Mouse (Mus musculus) lung, postnatal 4 days (tissue): ENCODE data around the gene Utrn.

Experiments
- DNase-seq, 2 experiments: peaks; one replicate each; pipeline ENCODE4 v3.0.0; 2021

Gene Utrn

GRCm38 (mm10) chr10:12497555-12497954 is 371.6 kb downstream of the Utrn start:
- DNase-seq: no peak

DNA sequence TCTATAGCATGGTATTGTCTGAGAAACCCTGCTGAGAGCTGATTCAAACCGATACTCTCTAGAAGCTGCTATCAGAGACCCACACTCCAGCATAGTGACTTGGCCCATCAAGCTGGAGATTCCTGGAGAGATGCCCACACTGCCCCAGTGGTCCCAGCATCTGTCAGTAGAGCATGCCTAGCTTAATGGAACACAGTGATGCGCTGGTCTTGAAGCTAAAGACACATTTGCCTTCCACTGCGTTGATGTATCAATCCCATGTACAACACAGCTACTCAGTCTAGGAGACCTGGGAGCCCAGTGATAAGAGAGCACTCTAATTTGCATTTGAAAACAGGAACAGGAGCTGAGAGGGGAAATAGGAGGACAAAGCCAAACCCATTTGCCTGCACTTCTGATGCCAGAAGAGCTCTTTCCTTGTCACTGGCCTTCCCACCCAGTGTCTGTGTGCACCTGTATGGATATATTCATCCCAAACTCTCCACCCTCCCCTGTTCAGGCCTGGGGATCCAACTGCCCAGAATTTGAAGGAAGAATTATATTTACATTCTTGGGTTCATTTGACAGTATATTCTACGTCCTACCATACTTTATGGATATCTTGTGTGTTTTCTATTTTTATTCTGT is 379.5 kb downstream of the Utrn start:
- no peak for DNase-seq

GRCm38 (mm10) chr10:12488518-12488917 is 380.6 kb downstream of the Utrn start:
- no peak for DNase-seq

- no peak for DNase-seq
These were observed 381.0 kb downstream of the Utrn start for GRCm38 (mm10) chr10:12488117-12488516.

GRCm38 (mm10) chr10:12483494-12483893 is 385.7 kb downstream of the Utrn start:
- no peak for DNase-seq

DNA sequence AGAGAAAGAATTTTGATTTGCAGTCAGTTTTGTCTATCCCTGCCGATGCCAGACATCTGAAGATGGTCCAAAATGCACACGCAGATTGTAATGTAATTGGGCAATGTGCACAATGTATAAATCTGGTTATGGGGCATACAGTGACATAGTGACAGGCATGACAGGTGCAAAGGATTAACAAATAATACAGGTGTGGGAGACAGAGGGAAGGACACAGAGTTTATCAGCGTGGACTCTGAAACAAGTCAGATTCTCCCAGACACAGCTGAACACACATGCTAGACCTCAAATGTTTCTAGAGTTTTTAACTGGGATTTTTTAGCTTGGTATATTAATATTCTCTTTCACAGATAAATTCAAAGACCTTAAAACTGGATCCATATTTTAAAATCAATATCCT is 386.2 kb downstream of the Utrn start:
- no peak for DNase-seq

DNA sequence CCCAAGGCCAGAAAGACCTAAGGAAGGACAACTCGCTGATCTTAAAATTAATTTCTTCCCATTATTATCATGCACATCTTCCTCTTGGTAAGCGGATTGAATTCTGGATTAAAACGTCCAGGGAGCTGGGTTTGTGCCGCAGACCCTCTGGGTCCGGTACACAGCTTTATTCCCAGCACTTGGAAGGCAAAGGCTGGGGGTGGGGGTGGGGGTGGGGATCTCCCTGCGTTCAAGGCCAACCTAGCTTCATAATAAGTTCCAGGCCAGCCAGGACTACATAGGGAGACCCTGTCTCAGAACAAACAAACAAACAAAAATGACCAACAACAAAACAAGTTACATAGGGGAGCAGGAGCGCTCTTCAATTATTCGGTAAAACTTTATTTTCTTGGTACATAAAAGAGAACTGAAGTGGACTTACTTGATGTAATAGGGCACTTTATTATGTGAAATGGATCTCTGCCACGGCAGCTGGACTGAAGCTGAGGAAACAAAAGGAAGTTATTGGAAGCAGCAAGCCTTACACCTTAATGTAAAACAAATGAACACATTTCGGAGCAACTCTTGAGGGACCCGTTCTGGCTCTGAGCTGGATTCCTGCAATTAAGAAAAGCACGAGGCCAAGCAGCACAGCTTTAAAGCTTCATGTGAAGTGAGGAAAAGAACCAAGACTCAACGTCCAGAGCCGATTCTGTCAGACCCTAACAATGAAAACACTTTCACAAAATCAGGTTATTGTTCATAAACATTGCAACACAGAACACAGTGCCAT is 394.1 kb downstream of the Utrn start:
- DNase-seq: no peak

- peak in 1 of 2 experiments; percentile 14 for DNase-seq
These were observed 399.6 kb downstream of the Utrn start for GRCm38 (mm10) chr10:12469391-12470057.

DNA sequence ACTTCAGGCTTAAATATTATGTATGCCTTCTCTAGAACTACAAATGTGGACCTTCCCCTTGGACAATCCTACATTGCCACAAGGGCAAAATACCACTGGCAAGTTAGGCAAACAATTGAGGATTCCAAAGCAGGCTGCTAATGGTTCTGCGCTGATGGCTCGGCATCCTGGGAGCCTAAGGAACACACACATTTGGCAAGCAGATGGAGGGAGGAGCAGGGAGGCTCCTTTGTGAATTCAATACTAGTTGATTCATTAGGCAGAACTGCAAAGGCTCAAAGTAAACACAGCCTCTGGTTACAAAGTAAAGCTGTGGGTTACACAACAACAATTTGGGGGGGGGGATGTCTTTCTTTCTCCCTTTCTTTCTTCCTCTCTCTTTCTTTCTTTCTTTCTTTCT is 401.6 kb downstream of the Utrn start:
- DNase-seq: peak; percentile 6 to 37

GRCm38 (mm10) chr10:12460945-12461344 is 408.2 kb downstream of the Utrn start:
- no peak for DNase-seq

- no peak for DNase-seq
These were observed 412.3 kb downstream of the Utrn start for GRCm38 (mm10) chr10:12456867-12457266.

DNA sequence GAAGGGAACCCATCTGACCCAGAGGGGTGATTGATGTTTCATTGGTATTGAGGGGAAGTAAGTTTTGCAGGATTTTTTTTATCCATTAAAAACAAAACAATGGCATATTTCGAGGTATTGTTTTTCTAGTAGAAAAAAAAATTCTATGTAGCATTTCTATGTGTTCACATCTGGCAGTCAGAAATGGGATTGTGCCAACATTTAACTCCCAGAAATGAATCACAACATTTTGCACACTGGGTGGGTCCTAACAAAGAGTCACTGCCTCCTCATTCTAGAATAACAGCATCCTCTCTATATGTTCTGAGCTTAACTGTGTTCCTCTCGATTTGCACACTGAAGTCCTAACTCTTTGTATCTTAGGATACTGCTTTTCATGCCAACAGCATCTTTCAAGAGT is 416.5 kb downstream of the Utrn start:
- no peak for DNase-seq

GRCm38 (mm10) chr10:12444122-12444521 is 425.0 kb downstream of the Utrn start:
- DNase-seq: no peak

- no peak for DNase-seq
These were observed 436.0 kb downstream of the Utrn start for GRCm38 (mm10) chr10:12433161-12433560.

- no peak for DNase-seq
These were observed 438.8 kb downstream of the Utrn start for GRCm38 (mm10) chr10:12430399-12430798.

DNA sequence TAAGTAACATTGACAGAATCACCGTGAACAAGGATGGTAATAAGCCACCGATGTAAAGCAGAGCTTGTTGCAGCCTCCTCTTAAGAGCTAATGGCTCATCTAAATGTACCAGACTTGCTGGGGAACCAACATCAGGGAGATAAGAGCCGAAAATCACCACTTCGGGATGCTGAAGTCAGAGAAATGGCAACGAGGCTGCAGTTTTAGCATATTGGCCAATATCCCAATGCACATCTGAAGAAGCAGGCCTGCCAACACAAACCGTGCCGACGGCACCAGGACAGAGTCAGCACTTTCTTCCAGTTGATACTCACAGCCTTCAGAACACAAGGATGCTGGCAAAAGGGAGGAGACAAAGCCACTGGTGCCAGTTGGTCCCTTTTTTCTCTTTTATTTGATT is 442.3 kb downstream of the Utrn start:
- DNase-seq: no peak

DNA sequence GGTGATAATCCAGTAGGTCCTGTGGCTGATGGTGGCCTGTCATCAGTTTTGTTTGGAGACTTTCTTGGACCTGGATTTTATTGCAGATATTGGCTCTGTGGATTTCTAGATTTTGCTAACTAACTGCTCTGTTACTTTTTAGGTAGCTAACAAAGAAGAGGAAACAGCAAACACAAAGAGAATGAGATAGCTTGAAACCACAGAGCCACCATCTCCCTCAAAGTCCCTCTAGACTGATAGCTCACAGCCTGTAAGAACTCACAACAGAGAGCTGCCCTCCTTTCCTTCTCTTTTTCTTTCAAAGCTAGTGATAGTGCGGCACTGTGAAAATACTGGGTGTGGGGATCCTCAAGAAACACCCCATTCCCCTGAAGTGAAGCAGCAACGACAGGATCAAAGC is 444.2 kb downstream of the Utrn start:
- DNase-seq: no peak

DNA sequence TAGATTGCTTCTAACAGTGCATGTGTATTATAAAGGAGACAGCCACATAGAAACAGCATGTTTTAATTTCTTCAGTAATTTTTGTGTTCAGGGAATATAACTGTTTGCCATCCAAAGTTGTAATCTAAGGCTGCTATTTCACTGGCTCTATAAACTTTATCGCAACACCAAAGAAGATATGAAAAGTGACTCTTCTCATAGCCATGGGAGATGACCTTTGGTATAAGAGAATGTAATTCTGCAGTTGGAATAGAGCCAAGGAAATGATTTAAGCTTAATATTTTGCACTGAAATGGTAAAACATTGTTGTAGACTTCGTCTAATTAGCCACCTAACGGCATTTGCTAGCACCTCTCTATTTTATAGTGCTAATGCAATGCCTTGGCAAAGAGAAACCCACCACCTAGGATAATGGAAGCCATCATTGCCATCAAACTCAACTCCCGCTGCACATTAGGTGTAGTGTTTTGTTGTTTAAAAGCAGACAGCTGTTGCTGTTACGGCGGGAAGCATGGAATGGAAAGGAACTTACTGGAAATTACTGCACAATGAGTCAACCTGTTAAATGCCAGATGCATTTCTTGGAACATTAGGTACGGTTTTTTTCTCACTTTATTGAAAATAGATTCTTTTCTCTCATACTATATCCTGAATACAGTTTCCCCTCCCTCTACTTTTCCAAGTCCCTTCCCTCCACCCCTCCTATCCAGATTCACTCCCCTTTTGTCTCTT is 445.0 kb downstream of the Utrn start:
- no peak for DNase-seq

DNA sequence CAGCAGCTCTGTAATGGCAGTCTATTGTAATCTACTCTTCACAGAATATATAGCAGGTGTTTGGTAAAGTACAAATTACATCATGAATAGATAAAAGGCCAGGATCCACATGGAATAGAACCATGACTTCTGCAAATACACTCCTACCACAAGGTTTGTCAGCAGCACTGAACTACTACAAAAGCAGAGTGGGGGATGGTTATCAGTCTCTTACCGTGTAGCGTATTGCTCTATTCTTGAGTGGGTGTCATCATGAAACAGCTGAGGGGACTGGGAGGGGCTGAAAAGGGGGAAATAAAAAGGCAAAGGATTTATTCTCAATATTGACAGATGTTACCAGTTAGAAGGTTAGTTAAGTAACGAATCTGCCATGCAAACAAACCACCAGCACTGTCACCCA is 454.2 kb downstream of the Utrn start:
- no peak for DNase-seq

DNA sequence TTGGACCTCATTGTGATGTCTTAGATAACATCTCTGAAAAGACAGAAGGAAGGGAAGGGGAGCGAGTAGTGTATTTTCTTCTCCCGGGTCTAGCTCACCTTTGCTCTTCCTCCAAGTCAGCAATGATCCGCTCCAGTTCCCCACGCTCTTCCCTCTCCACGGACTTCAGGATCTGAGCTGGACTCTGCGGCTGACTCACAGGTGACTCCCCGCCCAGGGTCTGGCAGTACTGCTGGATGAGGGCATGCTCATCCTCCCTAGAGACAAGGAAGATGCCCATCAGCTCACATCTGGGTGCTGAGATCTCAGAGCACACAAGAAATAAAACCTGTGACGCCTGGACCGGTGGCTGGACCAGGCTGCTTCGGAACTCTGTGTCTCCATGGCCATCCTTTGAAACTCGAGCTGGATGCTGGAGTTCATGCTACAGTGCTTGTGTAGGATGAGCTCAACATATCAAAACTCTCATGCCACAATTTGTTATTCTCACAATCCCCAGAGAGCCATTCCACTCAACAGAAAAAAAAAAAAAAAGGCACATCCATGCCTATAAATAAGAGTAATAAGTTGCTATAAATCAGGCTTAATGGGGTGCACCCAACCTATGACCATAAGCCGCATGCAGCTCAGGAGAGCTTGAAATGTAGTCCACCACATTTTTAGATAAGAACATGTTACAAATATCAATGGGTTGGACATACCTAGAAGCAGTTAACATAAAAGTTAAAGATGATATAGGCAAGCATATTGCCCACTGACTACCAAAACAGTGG is 462.6 kb downstream of the Utrn start:
- DNase-seq: no peak

DNA sequence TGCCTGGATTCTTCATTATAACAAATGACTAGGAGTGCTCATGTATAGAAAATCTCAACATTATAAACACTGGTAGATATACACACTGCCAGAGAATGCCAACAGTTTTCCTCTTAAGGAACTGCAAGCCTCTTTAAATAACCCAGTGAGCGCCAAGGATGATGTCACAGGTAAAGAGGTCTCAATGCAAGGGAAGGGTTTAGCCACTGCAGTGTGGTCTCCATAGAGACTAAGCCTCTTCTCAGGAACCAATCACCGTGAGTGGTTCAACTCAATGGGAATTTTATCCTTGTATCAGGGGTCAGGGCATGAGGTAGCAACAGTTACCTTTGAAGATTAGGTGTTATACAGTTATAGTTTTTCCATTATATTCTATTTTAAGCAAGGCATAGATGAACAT is 469.7 kb downstream of the Utrn start:
- DNase-seq: no peak

DNA sequence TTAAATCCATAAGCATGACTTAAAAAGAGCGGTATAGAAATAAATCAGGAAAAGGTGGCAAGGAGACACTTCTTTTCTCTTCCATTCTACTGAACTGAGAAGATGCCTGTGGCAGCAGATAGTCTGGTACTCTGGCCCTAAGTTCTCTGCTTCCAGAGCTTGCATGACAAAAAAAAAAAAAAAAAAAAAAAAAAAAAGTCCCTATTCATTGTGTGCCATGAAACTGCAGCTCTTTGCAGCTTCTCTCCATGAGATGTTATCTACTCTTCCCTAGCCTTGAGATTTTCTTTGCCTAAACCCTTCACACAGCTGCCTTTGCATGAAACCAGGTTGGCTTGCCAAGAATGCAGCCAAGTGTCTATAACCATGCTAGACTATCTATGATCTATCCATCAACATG is 489.0 kb downstream of the Utrn start:
- DNase-seq: no peak

DNA sequence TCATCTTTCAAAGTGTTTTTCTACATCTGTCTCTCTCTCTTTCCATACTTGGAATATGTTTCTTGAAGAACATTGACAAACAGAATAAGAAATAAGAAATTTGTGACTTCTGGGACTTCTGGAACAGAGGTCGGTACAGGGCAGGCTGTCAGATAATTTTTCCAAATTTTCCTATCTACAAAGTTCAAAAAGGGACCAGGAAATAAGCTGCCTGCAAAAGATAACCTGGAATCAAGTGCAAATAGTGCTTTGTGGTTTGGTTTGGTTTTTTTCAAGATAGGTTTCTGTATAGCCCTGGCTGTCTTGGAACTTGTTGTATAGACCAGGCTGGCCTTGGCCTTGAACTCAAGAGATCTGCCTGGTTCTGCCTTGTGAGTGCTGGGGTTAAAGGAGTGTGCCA is 490.0 kb downstream of the Utrn start:
- no peak for DNase-seq
